Mouse (Mus musculus) limb, embryonic 11.5 days (tissue): ENCODE data around the gene Spi1. TPM values are rescaled to one million over a fixed set of nuclear protein-coding genes. Genes with fewer than 3 reads are reported as not detected.
A peak's percentile ranks its signal among the peaks of the same experiment; 100 is the strongest.

ENCODE experiments used
- ATAC-seq: fragments of 200-750 bp; cut with Nextera tagmentation; 2 replicates; pipeline ENCODE4 v1.8.0; 2017; ENCODE audit warnings: low read depth; ENCODE audit not compliant: insufficient number of reproducible peaks, low FRiP score, low TSS enrichment
- DNase-seq: peaks from one replicate; pipeline ENCODE4 v3.0.0-alpha.2; 2015; ENCODE audit warnings: low spot score
- H3K27ac ChIP-seq: fragments of 300-500 bp; sonication (generic); replicated peaks from 2 replicates; pipeline ENCODE4 v1.5.1; 2014; ENCODE audit warnings: low read depth, mild to moderate bottlenecking, low read length
- H3K27me3 ChIP-seq: fragments of 300-500 bp; sonication (generic); 2 replicates; pipeline ENCODE4 v1.6.1; 2014; ENCODE audit warnings: mild to moderate bottlenecking, low read length, mixed read lengths; ENCODE audit not compliant: control insufficient read depth, insufficient read depth
- H3K36me3 ChIP-seq: fragments of 300-500 bp; sonication (generic); 2 replicates; pipeline ENCODE4 v1.6.1; 2014; ENCODE audit warnings: mild to moderate bottlenecking, low read length, moderate library complexity, mixed read lengths; ENCODE audit not compliant: control insufficient read depth, insufficient read depth
- H3K4me1 ChIP-seq: fragments of 300-500 bp; sonication (generic); 2 replicates; pipeline ENCODE4 v1.6.1; 2014; ENCODE audit warnings: low read length, mixed read lengths; ENCODE audit not compliant: control insufficient read depth, insufficient read depth
- H3K4me2 ChIP-seq: fragments of 300-500 bp; sonication (generic); 2 replicates; pipeline ENCODE4 v1.6.1; 2014; ENCODE audit warnings: low read depth, mild to moderate bottlenecking, moderate library complexity; ENCODE audit not compliant: severe bottlenecking
- H3K4me3 ChIP-seq: fragments of 300-500 bp; sonication (generic); 2 replicates; pipeline ENCODE4 v1.5.1; 2014; ENCODE audit warnings: low read depth, low read length
- H3K9ac ChIP-seq: fragments of 300-500 bp; sonication (generic); 2 replicates; pipeline ENCODE4 v1.6.1; 2014; ENCODE audit warnings: mild to moderate bottlenecking, low read length
- H3K9me3 ChIP-seq: fragments of 300-500 bp; sonication (generic); 2 replicates; pipeline ENCODE4 v1.6.1; 2016; ENCODE audit warnings: low read length; ENCODE audit not compliant: control insufficient read depth
- WGBS: fragments of 180-500 bp; shearing (Covaris S2); extraction: QIAGEN DNeasy Blood & Tissue Kit; methylation state at CpG from one replicate; pipeline ENCODE4 v1.1.7; 2014; 5-methylcytosine and 5-hydroxymethylcytosine counted together
- polyA plus RNA-seq: library from polyadenylated mRNA; unstranded; fragments of >200 nt; fragmentation: Nextera tagmentation; extraction: Ambion mirVana; gene quantifications from 2 replicates; pipeline ENCODE4 v1.2.1, GENCODE M21; 2014

Gene Spi1
- polyA plus RNA-seq, 1 experiment from 2014 or later = 1.9 TPM

DNA sequence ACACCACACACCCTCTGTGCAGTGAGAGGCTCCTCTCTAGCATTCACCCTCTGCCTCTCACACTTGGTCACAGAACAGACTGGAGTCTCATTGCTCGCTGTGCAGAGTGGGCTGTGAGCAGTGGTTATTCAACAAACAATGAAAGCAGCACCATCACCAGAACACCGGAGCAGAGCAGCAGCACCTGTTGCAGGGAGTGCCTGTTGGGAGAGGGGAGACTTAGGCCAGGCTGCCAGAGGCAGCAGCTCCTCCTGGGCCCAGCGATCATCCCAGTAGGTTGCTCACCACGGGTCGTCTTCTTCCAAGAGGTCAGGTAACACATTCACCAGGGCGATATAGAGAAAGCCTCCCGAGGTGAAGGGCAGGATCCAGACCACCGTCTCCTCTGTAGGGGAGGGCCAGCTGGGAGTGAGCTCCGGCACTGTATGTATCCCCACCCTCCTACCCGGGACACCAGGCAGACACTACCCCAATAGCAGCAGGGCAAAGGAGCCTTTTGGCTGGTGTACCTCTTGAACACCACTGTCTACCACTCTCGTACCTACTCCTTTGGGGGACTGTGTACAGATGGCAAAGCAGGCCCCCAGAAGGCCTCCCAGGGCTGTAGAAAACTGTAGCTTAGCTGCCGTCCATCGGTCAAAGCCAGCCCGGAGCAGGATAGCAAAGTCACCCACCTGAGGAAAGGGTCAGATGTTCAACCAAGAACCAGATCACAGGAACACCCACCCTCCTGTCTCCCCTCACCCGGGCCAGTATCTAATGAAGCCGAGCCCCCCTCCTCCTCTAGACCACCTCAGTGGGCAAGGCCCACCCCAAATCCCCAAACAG lies 19.2 kb upstream of the Spi1 start:
- 90% methylated on average over 16 of the region's 16 CpGs for WGBS
- Histone ChIP-seq H3K9me3 (no peaks in the 10 kb centered on the region), H3K4me2 (no peak overlapping the region), H3K36me3 (peaks cover 45% of the 10 kb centered on the region), H3K4me3 (no peak overlapping the region), H3K27ac (no peak overlapping the region), H3K9ac (no peak overlapping the region), H3K4me1 (no peaks in the 10 kb centered on the region), H3K27me3 (no peaks in the 10 kb centered on the region)
- DNase-seq (no peak), ATAC-seq (no peak)

DNA sequence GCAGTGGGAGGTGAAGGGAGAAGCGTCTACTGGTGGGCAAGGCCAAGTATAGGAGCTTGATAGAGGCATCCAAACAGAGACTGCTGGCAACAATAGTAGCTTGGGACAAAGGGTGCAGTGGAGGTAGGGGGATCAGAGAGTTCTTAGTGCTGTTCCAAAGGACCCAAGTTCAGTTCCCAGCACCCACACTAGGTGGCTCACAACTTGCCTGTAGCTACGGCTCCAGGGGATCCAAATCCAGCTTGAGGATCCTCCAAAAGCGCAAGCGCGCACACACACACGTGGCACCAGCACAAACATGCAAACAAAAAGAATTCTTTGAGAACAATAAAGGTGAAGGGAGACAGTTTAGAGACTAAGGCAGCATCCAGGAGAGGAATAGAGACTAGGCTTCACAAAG lies 18.0 kb upstream of the Spi1 start:
- WGBS = 87% methylated on average over 6 of the region's 6 CpGs
- H3K27me3 ChIP-seq = no peaks in the 10 kb centered on the region
- no peak overlapping the region for H3K4me2 ChIP-seq
- no peak overlapping the region for H3K27ac ChIP-seq
- H3K9ac ChIP-seq = no peak overlapping the region
- H3K4me3 ChIP-seq = no peak overlapping the region
- no peak for DNase-seq
- no peak for ATAC-seq
- no peaks in the 10 kb centered on the region for H3K9me3 ChIP-seq
- H3K4me1 ChIP-seq = peaks cover 7% of the 10 kb centered on the region; the same call in 1 of the 2 replicates
- peaks cover 36% of the 10 kb centered on the region for H3K36me3 ChIP-seq

DNA sequence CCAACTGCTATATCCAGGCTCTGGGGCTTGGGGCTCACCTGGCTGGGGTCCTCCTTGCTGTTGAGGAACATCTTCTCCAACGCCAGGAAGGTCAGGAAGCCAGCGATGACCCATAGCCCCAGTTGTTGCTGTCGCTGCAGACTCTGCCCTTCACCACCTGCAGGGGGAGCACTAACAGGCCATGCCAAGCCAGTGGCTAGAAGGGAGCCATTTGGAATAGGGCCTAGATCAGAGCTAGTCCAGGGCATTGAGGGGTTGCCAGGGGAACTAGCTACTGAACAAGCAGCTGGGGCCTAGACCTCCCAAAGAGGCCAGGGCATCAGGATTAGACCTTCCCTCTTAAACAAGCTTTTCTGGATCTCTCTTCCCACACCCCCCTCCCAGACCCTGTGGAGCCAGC lies 16.6 kb upstream of the Spi1 start:
- H3K9me3 ChIP-seq = no peaks in the 10 kb centered on the region
- no peak for ATAC-seq
- no peak overlapping the region for H3K9ac ChIP-seq
- H3K36me3 ChIP-seq = peaks cover 29% of the 10 kb centered on the region
- H3K4me2 ChIP-seq = no peak overlapping the region
- 47% methylated on average over 3 of the region's 3 CpGs for WGBS
- H3K4me1 ChIP-seq = peaks cover 8% of the 10 kb centered on the region; the same call in 1 of the 2 replicates
- H3K4me3 ChIP-seq = no peak overlapping the region
- DNase-seq = peak; percentile 41
- no peaks in the 10 kb centered on the region for H3K27me3 ChIP-seq
- no peak overlapping the region for H3K27ac ChIP-seq

DNA sequence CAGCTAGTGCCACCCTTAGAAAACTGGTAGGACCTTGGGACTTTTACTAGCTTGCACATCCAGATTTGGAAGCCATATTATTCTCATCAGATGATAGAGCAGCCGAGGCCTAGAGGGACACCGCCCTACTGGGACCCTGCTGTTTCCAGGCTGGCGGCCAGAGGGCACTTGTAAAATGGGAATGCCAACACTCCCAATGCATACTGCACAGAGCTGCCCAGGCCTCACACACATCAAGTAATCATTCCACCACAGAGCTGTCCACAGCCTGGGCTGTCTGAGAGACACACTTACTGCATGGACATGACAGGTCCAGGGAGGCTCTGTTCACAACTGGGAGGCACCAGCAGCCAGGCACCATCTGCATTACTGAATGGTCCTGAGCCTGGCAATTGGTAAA lies 15.7 kb upstream of the Spi1 start:
- 89% methylated on average over 3 of the region's 3 CpGs for WGBS
- no peak overlapping the region for H3K9ac ChIP-seq
- no peaks in the 10 kb centered on the region for H3K9me3 ChIP-seq
- DNase-seq (no peak), ATAC-seq (no peak)
- H3K36me3 ChIP-seq = peaks cover 29% of the 10 kb centered on the region
- H3K27ac ChIP-seq = no peak overlapping the region
- H3K27me3 ChIP-seq = no peaks in the 10 kb centered on the region
- peaks cover 15% of the 10 kb centered on the region for H3K4me1 ChIP-seq
- no peak overlapping the region for H3K4me3 ChIP-seq
- H3K4me2 ChIP-seq = no peak overlapping the region

DNA sequence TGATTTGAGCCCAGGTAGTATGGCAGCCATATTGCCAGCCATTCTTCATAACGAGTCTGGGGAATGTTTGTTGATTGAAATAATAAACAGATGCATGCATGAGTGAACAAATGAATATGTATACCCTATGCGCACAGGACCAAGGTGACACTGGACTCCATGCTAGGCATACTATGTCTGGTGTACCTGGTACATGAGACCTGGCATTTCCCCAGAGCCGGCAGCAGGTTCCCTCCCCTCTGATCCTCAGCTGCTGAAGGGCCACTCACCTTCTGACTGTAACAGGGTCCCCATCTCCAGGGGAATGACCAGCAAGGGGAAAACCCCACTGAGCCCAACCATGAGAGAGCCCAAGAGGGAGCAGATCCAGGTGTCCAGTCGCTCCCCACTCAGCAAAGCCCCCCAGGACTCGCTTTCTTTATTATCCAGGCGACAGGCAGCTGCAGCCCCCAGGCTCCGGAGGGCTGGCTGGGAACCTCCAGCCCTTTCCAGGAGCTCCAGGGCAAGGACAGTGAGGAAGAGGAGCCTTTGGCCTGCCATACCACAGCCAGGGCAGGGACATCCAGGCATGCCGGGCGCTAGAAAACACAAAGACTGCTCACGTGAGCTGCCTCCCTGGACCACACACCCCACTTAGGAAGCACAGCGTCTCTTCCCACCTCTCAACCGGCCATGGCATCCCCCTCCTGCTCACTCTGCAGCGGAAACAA lies 13.9 kb upstream of the Spi1 start:
- Histone ChIP-seq H3K4me2 (peak overlapping the region; percentile 88; the same call in 1 of the 2 replicates), H3K27ac (no peak overlapping the region), H3K36me3 (peaks cover 13% of the 10 kb centered on the region), H3K9ac (0 out of 2 replicates have a peak overlapping the region, but pooled peaks have one; percentile 38), H3K9me3 (no peaks in the 10 kb centered on the region), H3K4me1 (peaks cover 15% of the 10 kb centered on the region), H3K4me3 (peak overlapping the region; percentile 58; the same call in 1 of the 2 replicates), H3K27me3 (no peaks in the 10 kb centered on the region)
- no peak for ATAC-seq
- no peak for DNase-seq
- WGBS = 58% methylated on average over 13 of the region's 13 CpGs

DNA sequence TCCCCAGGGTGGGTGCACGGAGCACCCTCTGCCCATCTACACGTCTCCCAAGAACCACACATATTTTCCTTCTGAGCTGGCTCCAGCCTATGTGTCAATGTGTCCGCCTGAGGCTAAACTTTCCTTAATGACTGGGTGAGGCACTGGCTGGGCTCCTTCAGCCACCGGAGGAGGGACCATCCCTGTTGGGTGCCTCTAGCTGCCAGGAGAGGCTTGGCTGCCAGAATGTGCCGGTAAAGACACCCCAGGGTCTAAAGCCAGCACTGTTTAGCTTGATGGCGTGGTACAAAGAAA lies 13.4 kb upstream of the Spi1 start:
- H3K4me3 ChIP-seq = peak overlapping the region; percentile 58; the same call in 1 of the 2 replicates
- no peaks in the 10 kb centered on the region for H3K9me3 ChIP-seq
- peak overlapping the region; percentile 88 for H3K4me2 ChIP-seq
- 48% methylated on average over 6 of the region's 6 CpGs for WGBS
- ATAC-seq (no peak), DNase-seq (no peak)
- H3K9ac ChIP-seq = 0 out of 2 replicates have a peak overlapping the region, but pooled peaks have one; percentile 38
- H3K27me3 ChIP-seq = no peaks in the 10 kb centered on the region
- peaks cover 11% of the 10 kb centered on the region for H3K36me3 ChIP-seq
- peaks cover 15% of the 10 kb centered on the region for H3K4me1 ChIP-seq
- H3K27ac ChIP-seq = no peak overlapping the region

DNA sequence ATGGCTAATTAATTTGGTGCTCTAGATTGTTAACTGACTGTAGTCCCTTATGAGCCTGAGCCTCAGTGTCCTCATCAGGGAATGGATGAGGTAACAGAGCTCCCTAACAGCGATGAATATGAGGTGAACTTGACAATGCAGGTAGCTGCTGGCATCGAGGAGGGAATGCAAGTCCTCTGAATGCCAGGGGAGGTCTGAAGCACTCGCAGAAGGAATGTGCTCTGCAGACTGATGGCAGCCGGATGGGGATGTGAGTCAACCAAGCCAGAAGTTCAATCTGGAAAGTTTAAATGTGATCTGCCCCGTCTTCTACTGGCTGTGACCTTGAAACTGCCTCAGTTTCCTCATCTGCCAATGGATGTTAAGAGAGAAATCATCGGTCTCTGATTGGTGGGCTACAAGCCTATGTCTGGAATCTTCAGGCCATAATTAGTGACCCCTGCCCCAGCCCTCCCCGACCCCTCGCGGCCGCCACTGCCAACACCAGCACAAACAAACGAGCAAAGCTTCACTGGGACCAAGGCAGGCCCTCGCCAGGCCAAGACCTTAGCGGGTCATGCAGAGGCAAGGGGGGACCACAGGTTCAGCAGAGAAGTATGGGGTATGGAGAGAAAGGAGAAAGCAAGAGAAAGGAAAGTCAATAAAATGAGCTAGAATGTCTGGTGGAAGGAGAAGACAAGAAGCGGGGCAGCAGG lies 12.7 kb upstream of the Spi1 start:
- peaks cover 15% of the 10 kb centered on the region for H3K4me1 ChIP-seq
- no peaks in the 10 kb centered on the region for H3K27me3 ChIP-seq
- peak overlapping the region; percentile 58 for H3K4me3 ChIP-seq
- peaks cover 5% of the 10 kb centered on the region for H3K36me3 ChIP-seq
- peak overlapping the region; percentile 63 for H3K9ac ChIP-seq
- H3K27ac ChIP-seq = peak overlapping the region; percentile 68; the same call in 1 of the 2 replicates
- peak overlapping the region; percentile 88 for H3K4me2 ChIP-seq
- DNase-seq = peak; percentile 43
- no peak for ATAC-seq
- WGBS = 10% methylated on average over 14 of the region's 14 CpGs
- no peaks in the 10 kb centered on the region for H3K9me3 ChIP-seq

DNA sequence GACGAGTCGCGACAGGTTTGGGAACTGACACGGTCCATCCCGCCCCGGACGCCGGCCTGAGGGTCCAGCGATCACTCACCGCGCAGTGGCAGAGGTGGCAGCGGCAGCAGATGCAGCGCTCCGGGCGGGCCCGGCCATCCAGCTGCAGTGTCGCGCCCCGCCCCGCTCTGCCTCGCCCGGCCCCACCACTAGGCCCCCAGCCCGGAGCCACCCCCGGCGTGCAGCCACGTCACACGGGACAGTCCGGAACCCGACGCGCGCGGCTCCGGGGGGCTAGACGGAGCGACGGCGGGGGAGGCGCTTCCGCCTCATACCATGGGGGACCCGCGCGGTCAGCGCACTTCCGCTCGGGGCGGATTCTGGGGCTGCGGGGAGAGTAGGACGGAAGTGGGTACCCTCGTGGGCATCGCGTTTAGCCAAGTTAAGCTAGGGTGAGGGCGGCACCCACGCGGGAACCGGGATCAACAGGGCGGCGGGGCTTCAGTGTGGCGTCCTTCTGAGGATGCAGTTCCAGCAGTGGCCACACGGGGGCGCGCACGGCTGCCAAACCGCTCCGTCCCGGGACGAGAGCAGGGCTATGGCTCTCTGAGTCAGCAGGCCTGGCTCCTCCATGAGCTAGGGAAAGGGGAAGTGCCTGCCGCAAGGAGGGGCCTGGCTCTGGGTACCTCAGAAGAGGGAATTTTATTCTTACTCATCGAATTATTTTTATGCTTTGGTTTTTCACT lies 12.0 kb upstream of the Spi1 start, which contains the start of gene Slc39a13:
Gene Slc39a13, minus strand, starts transcription at position 342 of the 725 bp plus-strand sequence.
- H3K4me1 ChIP-seq = peaks cover 15% of the 10 kb centered on the region
- ATAC-seq = peak; percentile 93
- under 1% methylated on average over 56 of the region's 69 CpGs for WGBS
- peak within 1 kb of the TSS; percentile 63 for H3K9ac ChIP-seq
- peak within 1 kb of the TSS; percentile 88 for H3K4me2 ChIP-seq
- no peaks in the 10 kb centered on the region for H3K27me3 ChIP-seq
- peak within 1 kb of the TSS; percentile 58 for H3K4me3 ChIP-seq
- H3K9me3 ChIP-seq = no peaks in the 10 kb centered on the region
- H3K27ac ChIP-seq = peak within 1 kb of the TSS; percentile 68
- H3K36me3 ChIP-seq = peaks cover 4% of the 10 kb centered on the region
- DNase-seq = peak; percentile 98
